Mouse (Mus musculus): ENCODE results near the gene Map2k1. TPM values are rescaled to one million over a fixed set of nuclear protein-coding genes. Genes with fewer than 3 reads are reported as not detected.
"Not testable (repeated sequence)": the region's sequence is repeated elsewhere in the genome, so short reads cannot be mapped to it uniquely, and the experiment has no call there.

Gene Map2k1
- 100 to 1,000 TPM; 292 to 323 TPM for total RNA-seq (2021)
- long read RNA-seq, experiment 1, transcript Map2k1-201 (11 exons, 2,436 nt) = major isoform, 330 of 375 reads
- long read RNA-seq, experiment 1, partial matches to known transcripts = 26 of 375 reads
- long read RNA-seq, experiment 1, other reads (novel, unspliced or antisense) = 18 of 375 reads
- long read RNA-seq, experiment 2, transcript Map2k1-201 (11 exons, 2,436 nt) = major isoform, 290 of 336 reads
- long read RNA-seq, experiment 2, partial matches to known transcripts = 29 of 336 reads
- long read RNA-seq, experiment 2, other reads (novel, unspliced or antisense) = 15 of 336 reads

GRCm38 (mm10) chr9:64253021-64253904 is at the start of gene Map2k1:
TSS of gene Map2k1 (minus strand) at chr9:64253631.
- peak; percentile 100 for DNase-seq (ENCODE audit: low spot score in 2 of 2)

- not testable (repeated sequence) for DNase-seq (ENCODE audit: low spot score in 2 of 2)
These were observed 49.7 kb upstream of the Map2k1 start for GRCm38 (mm10) chr9:64303086-64303485.

DNA sequence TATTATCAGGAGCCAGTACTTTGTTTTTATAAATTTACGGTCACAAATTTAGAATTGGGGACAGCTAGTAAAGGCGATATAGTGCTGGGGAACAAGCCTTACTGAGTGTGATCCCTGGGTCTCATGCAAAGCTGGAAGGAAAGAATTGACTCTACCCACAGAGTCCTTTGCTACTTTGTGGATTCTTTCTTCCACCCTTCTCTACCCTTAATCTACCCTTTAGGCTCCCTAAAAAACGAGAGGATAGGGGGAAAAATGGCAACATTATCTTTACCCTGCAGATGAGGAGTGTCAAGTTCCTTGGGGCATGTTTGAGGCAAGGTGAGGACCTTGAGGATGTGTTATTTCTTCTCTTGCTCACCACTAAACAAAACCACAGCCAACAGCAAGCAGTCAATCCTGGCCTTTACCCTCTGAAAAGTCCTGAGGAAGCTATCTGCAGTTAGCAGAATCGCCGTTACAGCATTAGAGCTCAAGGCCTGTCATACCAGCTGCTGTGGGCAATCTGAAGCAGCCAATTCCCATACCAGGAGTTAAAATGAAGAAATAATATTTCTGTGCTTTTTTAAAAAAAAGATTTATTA is 29.1 kb upstream of the Map2k1 start:
- DNase-seq (ENCODE audit: low spot score in 2 of 2) = no peak

- no peak for DNase-seq (ENCODE audit: low spot score in 2 of 2)
These were observed 28.3 kb upstream of the Map2k1 start for GRCm38 (mm10) chr9:64281781-64282178.

- DNase-seq (ENCODE audit: low spot score in 2 of 2) = peak; percentile 89 to 93
These were observed 27.8 kb upstream of the Map2k1 start, which contains the start of gene Tipin for GRCm38 (mm10) chr9:64281105-64281780. TSS of gene Tipin (plus strand) at chr9:64281581.

- no peak for DNase-seq (ENCODE audit: low spot score in 2 of 2)
These were observed 25.4 kb upstream of the Map2k1 start for GRCm38 (mm10) chr9:64278665-64279310.

GRCm38 (mm10) chr9:64277706-64278105 is 24.3 kb upstream of the Map2k1 start:
- peak; percentile 54 to 74 for DNase-seq (ENCODE audit: low spot score in 2 of 2)

GRCm38 (mm10) chr9:64274919-64275318 is 21.5 kb upstream of the Map2k1 start:
- DNase-seq (ENCODE audit: low spot score in 2 of 2) = no peak

GRCm38 (mm10) chr9:64274291-64274690 is 20.9 kb upstream of the Map2k1 start:
- no peak for DNase-seq (ENCODE audit: low spot score in 2 of 2)

DNA sequence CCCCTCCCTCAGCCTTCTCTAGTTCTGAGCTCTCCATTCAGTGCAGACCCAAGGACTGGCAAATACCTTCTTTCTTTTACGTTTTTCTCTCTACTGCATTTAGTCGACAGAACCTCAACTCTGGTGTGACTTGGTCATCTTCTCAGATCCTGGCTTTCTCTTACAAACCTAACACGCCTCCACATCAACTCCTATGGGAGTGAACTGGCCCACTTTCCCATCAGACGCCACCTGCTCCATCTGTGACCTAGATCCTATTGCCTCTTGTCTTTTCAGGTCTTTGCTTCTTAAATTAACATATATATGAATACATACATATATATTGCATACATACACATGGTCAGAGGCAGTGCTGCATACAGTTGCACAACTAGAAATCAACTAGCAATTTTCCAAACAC is 20.3 kb upstream of the Map2k1 start:
- DNase-seq (ENCODE audit: low spot score in 2 of 2) = no peak

- DNase-seq (ENCODE audit: low spot score in 2 of 2) = peak; percentile 47 to 54
These were observed 19.2 kb upstream of the Map2k1 start for GRCm38 (mm10) chr9:64272611-64273010.

GRCm38 (mm10) chr9:64271249-64271648 is 17.8 kb upstream of the Map2k1 start:
- no peak for DNase-seq (ENCODE audit: low spot score in 2 of 2)

DNA sequence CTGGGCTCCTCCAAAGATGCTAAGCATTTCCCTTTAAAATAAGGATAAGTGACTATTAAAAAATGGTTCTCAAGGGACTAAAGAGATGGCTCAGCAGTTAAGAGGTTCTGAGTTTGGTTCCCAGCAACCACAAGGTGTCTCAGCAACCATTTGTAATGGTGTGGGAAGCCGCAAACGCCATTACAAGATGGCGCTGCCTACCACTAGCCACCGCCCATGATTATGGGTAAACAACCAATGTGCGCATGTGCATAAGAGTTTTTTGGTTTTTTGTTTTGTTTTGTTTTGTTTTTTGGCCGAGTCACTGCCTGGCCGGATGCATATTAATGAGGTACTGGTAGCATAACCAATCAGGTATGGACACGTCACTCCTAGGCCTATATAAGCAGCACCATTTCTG is 15.4 kb upstream of the Map2k1 start:
- DNase-seq (ENCODE audit: low spot score in 2 of 2) = not testable (repeated sequence)

GRCm38 (mm10) chr9:64268196-64268595 is 14.8 kb upstream of the Map2k1 start:
- no peak for DNase-seq (ENCODE audit: low spot score in 2 of 2)

GRCm38 (mm10) chr9:64267231-64267630 is 13.8 kb upstream of the Map2k1 start:
- DNase-seq (ENCODE audit: low spot score in 2 of 2) = no peak

DNA sequence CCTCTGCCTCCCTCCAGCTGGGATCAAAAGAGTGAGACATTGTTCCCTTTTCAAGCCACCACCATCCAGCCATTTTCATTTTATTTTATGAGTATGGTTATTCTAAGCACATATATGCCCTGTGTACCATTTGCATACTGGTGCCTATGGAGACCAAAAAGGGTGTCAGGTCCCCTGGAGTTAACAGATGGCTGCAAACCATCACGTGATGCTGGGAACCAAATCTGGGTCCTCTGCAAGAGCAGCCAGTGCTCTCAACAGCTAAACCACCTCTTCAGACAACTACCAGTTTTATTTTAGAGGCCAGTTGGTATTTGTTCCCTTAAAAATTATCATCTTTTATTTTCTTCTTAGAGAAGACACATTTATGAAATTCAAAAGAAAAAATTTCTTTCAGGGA is 11.4 kb upstream of the Map2k1 start:
- DNase-seq (ENCODE audit: low spot score in 2 of 2) = peak in 1 of 2 experiments; percentile 40

DNA sequence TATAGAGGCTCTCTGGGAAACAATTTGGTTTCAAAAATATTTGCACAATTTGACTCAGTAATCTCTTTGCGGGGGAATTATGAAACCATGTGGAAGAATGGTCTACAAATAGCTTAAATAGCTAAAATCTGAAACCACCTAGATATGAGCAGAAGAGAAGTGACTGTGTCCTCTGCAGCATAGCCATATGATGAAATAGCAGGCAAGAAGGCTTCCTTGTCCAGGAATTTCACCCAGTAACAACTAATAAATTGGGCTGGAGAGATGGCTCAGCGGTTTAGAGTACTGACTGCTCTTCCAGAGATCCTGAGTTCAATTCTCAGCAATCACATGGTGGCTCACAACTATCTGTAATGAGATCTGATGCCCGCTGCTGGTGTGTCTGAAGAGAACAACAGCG is 7.6 kb upstream of the Map2k1 start:
- no peak for DNase-seq (ENCODE audit: low spot score in 2 of 2)

DNA sequence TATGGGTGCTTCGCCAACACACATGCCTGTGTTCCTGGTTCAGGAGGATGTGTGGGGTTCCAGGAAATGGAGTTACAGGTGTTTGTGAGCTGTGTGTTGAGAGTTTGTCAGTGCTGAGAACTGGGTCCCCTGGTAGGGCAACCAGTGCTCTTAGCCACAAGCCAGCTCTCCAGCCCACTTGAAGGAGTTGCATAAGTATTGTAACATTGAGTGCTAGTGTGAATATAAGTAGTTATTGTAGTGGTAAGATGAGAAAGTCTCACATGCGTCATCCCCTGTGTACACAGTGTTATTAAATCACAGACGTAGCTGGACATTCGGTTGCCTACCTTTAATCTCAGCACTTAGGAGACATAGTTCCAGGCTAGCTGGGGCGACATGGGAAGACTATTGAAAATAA is 6.5 kb upstream of the Map2k1 start:
- no peak for DNase-seq (ENCODE audit: low spot score in 2 of 2)

DNA sequence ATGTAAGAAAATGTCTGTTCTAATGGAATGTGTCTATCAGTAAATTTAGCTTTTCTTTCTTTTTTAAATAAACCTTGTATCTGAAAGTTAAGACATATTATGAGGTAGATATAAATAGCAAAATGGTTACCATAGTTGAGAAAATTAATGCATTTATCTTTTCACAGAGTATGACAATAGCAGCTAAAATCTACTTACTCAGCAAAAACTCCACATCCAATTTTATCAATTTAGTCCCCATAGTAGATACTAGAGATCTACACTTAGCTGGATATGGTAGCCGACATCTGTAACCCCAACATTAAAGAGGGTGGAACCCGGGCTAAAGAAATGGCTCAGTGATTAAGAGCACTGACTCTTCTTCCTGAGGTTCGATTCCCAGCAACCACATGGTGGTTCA is 2.8 kb upstream of the Map2k1 start:
- DNase-seq (ENCODE audit: low spot score in 2 of 2) = no peak

DNA sequence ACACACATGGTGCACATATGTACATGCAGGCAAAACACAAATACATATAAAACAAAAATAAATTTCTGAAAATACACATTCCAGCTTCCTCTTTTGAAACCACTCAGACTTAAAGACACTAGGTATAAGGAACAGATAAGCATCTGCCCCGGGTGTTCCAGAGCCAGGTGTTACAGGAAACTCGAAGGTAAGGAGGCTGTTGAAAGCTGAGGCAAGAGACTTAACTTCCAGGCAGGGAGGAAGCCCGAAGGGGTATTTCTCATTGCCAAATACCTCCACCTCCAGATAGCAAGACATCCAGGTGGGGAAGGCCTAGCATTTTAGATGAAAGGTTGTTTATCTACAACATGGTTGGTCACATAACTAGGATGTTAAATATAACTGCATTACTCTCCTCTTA is 2.0 kb upstream of the Map2k1 start:
- no peak for DNase-seq (ENCODE audit: low spot score in 2 of 2)

GRCm38 (mm10) chr9:64252591-64253020 is 825 bp downstream of the Map2k1 start:
- DNase-seq (ENCODE audit: low spot score in 2 of 2) = no peak
